19 mouse cellular contexts compared by ENCODE assay signal in genomic region chr4:46745536-46745935, GRCm38 (mm10).
DNase-seq lines count a peak whose midpoint lies in the region; TF ChIP-seq lines count a peak whose summit lies in the region.
"Had no signal": no experiment of that assay in that cellular context is flagged by ENCODE, and none has a peak within 500 bp of the region (broad histone marks: within the 10 kb centered on the region; RNA-seq: fewer than 3 reads in every experiment).

No protein-coding gene starts in this region.

- intact Hi-C loops in left cerebral cortex, adult 2 months (cut with DNase I): loop anchor here (2.0 to 5.0 kb wide), 2 partner anchors 25 to 82 kb away; no protein-coding TSS in a partner anchor

- no peak for DNase-seq in cerebellum, adult 2 months
- no peak for DNase-seq in cerebellum, postnatal 25 days
- peak in 1 of 2 experiments; percentile 68 for DNase-seq in layer of hippocampus, adult 2 months (ENCODE audit: low spot score in 2 of 2)
- no peak for DNase-seq in layer of hippocampus, adult 9-10 months (ENCODE audit: low spot score)
- no peak for DNase-seq in left cerebral cortex, adult 2 months (ENCODE audit: extremely low spot score in 1 of 2, low spot score in 2 of 2)
- no peak for DNase-seq in left cerebral cortex, adult 11 months (ENCODE audit: low spot score)
- DNase-seq in heart, postnatal 4 days: no peak
- DNase-seq: adrenal gland, adult 8-10 months; adrenal gland, postnatal 25 days; cerebellum, adult 18-20 months; cerebellum, adult 9-11 months; cerebellum, postnatal 36 days; gastrocnemius, postnatal 25 days had no signal

- H3K4me3 ChIP-seq in cerebellum, adult 2 months (replicated peaks; ENCODE audit: insufficient read depth, low read depth, low read length): no peak overlapping the region
- H3K4me3 ChIP-seq in layer of hippocampus, adult 2 months: no peak overlapping the region
- no peak overlapping the region for H3K4me3 ChIP-seq in left cerebral cortex, adult 2 months
- H3K4me3 ChIP-seq: forebrain, embryonic 10.5 days; forebrain, embryonic 13.5 days; heart, embryonic 12.5 days; heart, embryonic 15.5 days had no signal

- H3K27ac ChIP-seq in cerebellum, adult 2 months (ENCODE audit: insufficient read depth, low read length): peak overlapping the region; percentile 68
- H3K27ac ChIP-seq in layer of hippocampus, adult 2 months: peak overlapping the region; percentile 92
- H3K27ac ChIP-seq in left cerebral cortex, adult 2 months: peak overlapping the region; percentile 76
- H3K27ac ChIP-seq: forebrain, embryonic 10.5 days; forebrain, embryonic 13.5 days; hindbrain, embryonic 14.5 days; hindbrain, postnatal 0 days had no signal

- H3K27me3 ChIP-seq in cerebellum, adult 2 months (ENCODE audit: control insufficient read depth, insufficient read depth, low read length): no peaks in the 10 kb centered on the region
- H3K27me3 ChIP-seq: forebrain, embryonic 13.5 days had no signal

- no peak for TF ChIP-seq POLR2A in cerebellum, adult 2 months (IDR thresholded peaks at IDR 0.05; ENCODE audit: borderline replicate concordance, insufficient read depth, low read length)

- WGBS in cerebellum, adult 2 months: 69% methylated on average over 8 of the region's 8 CpGs

- peaks cover 36% of the 10 kb centered on the region for H3K4me1 ChIP-seq in cerebellum, adult 2 months (ENCODE audit: control insufficient read depth, insufficient read depth, low read length)

- no peak for TF ChIP-seq CTCF in cerebellum, adult 2 months (IDR thresholded peaks at IDR 0.05; ENCODE audit: borderline replicate concordance, insufficient read depth, low read depth, low read length)
- TF ChIP-seq CTCF in layer of hippocampus, adult 2 months (conservative IDR thresholded peaks at IDR 0.05): no peak
- TF ChIP-seq CTCF in left cerebral cortex, adult 2 months (IDR thresholded peaks at IDR 0.05): no peak
